Mouse (Mus musculus) A20 (cell line): ENCODE measurements around the gene Slc22a6.

Experiments
- DNase-seq: peaks from one replicate; pipeline ENCODE4 v3.0.0-alpha.2; 2011; ENCODE audit warnings: low read depth, low spot score

Gene Slc22a6

GRCm38 (mm10) chr19:8611358-8612123, 6.3 kb upstream of the Slc22a6 start:
- DNase-seq, result no peak

- DNase-seq, result no peak
Measured at GRCm38 (mm10) chr19:8613111-8613510, 4.7 kb upstream of the Slc22a6 start.

DNA sequence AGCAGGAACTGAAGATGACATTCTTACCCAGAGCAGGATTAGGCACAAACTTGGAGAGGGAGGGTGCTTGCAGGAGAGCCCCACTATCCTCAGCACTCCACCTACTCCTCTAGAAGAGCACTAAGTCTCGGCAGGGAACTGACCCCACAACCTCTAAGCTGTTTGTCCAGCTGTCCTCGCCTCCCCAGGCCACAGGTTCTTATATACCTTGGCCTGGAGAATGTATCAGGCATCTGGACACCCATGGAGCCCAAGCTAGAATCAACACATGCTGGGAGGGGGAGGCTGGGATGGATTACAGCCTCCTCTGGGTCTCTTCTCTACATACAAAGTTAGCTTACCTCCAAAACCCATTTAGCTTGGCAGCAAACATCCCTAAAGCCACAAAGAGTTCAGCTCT, 3.5 kb upstream of the Slc22a6 start:
- no peak for DNase-seq

DNA sequence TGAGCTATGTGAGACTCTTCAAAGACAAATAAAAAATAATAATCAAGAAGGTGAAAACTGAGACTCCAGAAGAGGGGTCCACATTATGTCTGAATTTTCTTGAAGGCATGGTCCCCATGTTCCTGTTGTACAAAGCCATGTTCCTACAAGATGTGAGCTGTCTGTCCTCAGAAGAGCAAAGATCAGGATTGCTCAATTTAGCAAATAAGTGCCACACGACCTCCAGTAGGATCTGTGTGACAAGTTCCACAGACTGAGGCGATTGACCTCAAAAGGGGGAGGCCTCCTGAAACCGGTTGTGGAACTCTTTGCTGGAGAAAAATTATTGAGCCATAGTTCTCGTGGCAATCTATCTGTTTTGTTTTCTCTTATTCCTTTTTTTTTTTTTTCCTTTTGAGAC, 1.5 kb upstream of the Slc22a6 start:
- no peak for DNase-seq

DNA sequence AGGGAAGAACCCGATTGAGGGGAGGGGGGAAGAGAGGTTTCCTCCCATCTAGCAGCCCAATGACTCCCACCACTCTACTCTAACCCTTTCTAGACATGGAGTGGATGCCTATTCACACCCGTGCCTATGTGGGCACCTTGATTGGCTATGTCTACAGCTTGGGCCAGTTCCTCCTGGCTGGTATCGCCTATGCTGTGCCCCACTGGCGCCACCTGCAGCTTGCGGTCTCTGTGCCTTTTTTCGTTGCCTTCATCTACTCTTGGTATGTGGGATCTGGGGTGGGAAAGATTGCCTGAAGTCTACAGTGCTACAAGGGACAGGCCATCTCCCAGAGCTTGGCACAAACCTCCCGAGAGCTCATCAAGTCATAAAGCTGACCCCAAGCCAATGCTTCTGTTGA, 3.3 kb downstream of the Slc22a6 start:
- DNase-seq, result peak; percentile 19

DNA sequence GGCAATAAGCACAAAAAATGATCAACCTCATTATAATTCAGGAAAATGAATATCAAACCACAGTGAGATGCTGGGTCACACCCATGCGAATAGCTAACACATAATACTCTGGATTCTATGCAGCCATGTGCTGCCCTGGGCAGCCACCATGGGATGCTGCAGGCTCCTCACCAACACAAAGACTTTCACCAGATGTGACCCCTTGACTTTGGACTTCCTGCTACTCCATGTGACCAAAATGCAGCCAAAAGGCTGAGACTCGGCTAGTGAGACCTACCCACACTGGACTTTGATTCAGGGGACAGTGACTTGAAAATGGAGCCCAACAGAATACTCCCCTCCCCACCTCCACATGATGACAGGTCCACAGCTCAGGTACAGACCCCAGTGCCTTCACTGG, 12.4 kb downstream of the Slc22a6 start:
- DNase-seq, result no peak

GRCm38 (mm10) chr19:8630826-8631225, 13.0 kb downstream of the Slc22a6 start:
- no peak for DNase-seq

- DNase-seq, result no peak
Measured at GRCm38 (mm10) chr19:8632029-8632428, 14.2 kb downstream of the Slc22a6 start.

GRCm38 (mm10) chr19:8642086-8642485, 24.2 kb downstream of the Slc22a6 start:
- peak; percentile 16 for DNase-seq

DNA sequence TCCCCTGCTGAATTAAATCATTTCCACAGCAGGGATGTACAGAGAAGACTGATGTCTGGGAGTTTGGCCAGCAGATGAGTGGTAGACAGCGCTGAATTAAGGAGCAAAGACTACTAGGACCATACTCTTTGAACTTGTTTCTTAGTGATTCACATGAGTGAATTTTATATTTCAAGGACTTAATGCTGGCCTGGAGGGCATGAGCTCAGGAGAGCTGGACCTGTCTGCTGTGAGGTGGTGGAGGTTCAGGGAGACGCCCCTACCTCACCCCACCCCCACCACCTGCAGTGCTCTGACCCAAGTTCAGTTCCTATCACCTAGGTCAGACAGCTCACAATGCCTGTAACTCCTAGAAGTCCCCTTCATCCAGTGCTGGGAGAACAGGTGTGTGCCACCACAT, 28.6 kb downstream of the Slc22a6 start:
- DNase-seq, result no peak

GRCm38 (mm10) chr19:8655833-8656232, 38.0 kb downstream of the Slc22a6 start:
- no peak for DNase-seq

GRCm38 (mm10) chr19:8656341-8656740, 38.5 kb downstream of the Slc22a6 start:
- DNase-seq, result no peak

DNA sequence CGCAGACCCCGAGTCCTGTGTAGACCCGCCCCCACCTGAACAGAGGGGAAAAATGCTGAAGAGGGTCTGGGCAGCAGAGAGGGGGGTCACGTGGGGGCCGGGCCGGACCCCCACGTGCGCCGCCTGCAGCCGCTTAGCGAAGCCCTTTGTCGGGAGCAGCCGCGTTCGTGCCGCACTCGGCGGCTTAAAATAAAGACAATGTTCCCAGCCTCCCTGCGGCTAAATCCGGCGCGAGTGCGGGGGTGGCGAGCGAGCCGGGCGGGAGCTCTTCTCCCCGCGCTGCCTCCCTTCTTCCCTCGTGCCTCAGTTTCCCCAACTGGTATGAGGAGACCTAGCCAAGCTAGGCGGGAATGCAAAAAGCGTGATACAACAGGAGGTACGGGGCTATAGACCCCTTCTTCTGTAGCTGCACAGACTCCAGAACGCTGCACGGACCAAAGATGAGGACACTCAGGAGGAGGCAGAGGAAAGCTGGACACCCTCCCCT, 44.0 kb downstream of the Slc22a6 start:
- DNase-seq, result no peak

GRCm38 (mm10) chr19:8662337-8662736, 44.5 kb downstream of the Slc22a6 start:
- peak; percentile 30 for DNase-seq

DNA sequence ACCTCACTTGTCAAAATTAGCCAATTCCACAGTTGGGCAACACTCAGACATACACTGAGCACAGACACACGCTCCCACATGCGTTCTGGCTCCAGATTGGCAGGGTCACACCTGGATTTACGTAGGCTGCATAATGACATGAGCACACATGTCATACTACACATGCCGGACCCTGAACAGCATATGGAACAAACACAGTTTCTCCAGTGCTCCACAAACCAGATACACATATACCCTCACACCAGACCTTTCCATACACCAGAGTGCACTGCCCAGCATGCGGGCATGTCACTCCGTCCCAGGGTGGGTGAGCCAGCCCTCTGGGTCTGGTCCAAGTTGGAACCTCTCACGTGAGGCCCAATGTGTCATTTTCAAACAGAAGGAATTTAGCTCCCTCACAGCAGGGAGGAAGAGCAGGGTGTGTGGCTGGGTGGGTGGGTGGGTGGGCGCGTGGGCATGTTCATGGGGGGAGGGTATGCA, 45.6 kb downstream of the Slc22a6 start, which contains the start of gene Chrm1:
TSS of gene Chrm1 (plus strand) at position 430 of the 480 bp plus-strand sequence.
- DNase-seq, result no peak

DNA sequence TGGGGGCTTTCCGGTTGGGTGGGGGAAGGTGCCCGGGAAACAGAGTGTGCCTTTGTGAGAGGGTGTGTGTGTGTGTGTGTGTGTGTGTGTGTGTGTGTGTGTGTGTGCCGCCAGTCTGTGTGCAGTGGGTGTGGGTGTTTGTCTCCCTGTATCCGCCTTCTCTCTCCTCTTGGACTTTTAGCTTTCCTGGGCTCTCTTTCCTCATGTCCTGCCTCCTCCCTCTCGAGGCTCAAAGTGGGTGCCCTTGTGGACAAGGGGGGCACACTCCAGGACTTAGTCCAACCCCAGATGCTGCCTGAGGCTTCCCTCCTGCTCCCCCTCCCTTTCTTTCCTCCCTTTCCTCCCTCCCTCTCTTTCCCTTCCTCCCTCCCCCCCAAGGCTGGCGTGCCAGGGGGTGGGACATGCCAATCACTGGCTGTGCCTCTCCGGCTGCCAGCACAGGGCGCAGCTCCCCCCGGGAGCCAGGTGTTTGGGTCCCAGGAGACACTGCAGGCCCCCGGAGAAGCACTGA, 46.1 kb downstream of the Slc22a6 start:
- no peak for DNase-seq

DNA sequence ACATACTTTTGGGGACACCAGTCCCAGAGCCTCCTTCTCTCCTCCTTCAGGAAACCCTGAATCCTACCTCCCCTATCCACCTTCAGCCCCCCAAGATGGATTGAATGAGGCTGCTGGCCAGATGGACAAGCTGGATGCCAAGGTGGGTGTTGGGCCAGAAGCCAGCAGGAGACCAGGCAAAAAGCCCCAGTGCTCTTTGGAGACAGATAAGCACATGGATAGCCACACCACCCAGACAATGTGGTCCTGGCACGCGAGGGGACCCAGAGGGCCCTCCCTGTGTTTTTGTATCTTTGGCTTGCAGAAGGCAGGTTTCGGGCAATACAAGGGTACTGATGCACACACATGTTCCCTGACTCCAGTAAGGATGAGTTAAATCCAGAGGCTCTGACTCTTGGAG, 47.0 kb downstream of the Slc22a6 start:
- DNase-seq, result no peak

- DNase-seq, result no peak
Measured at GRCm38 (mm10) chr19:8665746-8666145, 47.9 kb downstream of the Slc22a6 start.

- DNase-seq, result no peak
Measured at GRCm38 (mm10) chr19:8672859-8673258, 55.0 kb downstream of the Slc22a6 start.

GRCm38 (mm10) chr19:8673336-8674063, 55.7 kb downstream of the Slc22a6 start:
- DNase-seq, result no peak
